Mouse (Mus musculus) layer of hippocampus, postnatal 10 days (tissue): ENCODE data around the gene Hcn3. TPM values are rescaled to one million over a fixed set of nuclear protein-coding genes. Genes with fewer than 3 reads are reported as not detected.
"Not testable (repeated sequence)": the region's sequence is repeated elsewhere in the genome, so short reads cannot be mapped to it uniquely, and the experiment has no call there.

Experiments
- DNase-seq, 2 experiments: peaks; one replicate each; pipeline ENCODE4 v3.0.0; 2021; ENCODE audit warnings: low spot score in 2 of 2
- total RNA-seq, 2 experiments: library from RNA; stranded (reverse); gene quantifications; 2 replicates each; pipeline ENCODE4 v1.2.3; 2021

The Hcn3 gene
- total RNA-seq, 2 experiments from 2014 or later: 30.9 to 35.1 TPM

DNA sequence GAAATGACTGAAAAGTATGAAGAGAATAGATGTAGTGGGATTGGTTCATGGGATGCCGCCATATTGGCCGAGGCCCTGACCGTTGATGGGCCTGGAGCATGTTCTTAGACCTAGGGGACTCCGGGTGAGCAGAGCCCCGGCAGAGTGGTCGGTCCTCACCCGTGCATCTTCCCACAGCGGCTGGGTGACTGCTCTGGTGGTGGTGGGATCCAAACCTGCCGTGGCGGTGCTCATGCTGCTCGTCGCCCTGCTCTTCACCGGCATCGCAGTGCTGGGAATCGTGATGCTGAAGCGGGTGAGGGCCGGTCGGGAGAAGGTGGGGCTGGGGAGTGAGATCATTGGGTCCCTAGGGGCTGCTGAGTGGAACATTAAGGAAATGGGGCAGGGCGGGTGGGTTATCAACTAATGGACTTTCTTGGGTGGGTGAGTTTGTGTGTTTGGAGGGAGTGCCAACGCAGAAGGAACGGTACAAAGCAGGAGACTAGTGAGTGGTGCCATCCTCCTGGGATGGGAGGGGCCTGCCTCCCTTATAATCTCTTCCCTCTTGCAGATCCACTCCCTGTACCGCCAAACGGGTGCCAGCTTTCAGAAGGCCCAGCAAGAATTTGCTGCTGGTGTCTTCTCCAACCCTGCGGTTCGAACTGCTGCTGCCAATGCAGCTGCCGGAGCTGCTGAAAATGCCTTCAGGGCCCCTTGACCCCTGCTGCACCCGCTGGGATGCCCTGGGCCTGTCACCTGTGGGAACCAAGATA, 21.9 kb upstream of the Hcn3 start:
- DNase-seq: no peak

DNA sequence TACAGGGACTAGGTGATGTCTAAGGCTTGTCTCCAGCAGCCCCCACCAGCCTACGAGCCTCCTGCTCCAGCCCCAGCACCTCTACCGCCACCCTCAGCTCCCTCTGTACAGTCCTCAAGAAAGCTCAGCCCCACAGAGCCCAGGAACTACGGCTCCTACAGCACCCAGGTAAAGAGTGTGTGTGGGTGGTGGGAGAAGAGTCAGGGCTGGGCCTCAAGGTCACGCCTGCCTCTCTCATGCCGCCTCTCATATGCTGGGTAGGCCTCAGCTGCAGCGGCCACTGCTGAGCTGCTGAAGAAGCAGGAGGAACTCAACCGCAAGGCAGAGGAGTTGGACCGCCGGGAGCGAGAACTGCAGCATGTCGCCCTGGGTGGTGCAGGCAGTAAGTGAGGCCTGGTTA, 19.1 kb upstream of the Hcn3 start:
- DNase-seq: no peak

DNA sequence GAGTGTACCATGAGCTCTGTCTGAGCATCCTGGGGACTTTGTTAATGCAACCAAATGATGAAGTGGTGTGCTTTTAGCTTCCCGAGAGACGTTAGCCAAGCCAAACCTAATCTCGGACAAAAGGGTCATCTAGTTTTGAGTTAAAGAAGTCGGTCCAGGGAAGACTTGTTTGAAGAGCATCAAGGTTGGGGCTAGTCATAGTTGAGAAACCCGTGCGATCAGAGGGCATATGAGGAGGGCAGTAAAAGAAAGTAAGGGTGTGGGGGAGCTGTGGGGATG, 18.1 kb upstream of the Hcn3 start:
- DNase-seq: no peak

DNA sequence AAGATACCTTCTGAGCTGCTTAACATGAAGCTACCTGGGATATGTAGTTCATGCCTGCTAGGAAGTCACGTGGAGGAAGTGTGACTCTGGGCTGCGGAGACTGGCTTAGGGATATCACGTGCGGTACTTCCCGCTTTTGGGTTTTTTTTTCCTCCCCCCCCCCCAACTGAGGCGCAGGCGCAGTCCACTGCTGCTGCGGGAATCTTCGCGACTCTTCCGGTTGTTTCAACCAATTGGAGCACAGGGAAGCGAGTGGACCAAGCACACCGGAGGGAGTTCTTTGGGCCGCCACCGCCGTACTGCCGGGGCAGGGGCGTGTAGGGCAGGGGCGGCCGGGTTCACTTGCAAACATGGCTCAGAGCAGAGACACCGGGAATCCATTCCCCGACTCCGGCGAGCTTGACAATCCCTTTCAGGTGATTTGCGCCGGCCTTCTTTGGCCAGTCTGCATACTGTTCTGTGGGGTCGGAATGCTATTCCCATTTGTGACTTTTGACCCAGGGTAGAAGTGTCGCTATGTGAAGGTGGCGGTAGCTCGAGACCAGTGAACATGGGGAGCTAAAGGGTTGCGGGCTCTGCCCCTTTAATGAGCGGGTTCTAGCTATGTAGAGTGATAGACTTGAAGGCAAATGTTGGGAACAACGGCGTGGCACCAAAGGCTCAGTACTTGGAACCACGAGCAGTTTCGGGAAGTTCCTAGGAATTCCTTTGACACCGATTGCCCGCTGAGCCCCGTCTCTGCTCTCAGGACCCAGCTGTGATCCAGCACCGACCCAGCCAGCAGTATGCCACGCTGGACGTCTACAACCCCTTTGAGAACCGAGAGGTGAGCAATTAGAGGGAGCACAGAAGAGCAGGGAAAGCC, 17.5 kb upstream of the Hcn3 start, which contains the start of gene Scamp3:
TSS of gene Scamp3 (plus strand) at position 232 of the 865 bp plus-strand sequence.
- peak; percentile 77 to 86 for DNase-seq

DNA sequence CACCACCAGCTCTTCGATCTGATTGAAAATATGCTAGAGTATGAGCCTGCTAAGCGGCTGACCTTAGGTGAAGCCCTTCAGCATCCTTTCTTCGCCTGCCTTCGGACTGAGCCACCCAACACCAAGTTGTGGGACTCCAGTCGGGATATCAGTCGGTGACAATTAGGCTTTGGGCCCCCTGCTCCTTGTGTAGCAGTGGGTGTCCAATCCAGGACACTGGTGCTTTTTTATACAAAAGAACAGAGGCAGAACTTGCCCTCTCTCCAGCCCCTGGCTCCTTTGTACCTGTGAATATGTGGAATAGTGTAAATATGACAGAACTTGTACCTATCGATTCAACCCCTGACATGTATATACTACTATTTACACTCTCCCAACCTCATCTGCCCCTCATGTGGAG, 16.4 kb upstream of the Hcn3 start:
- DNase-seq: no peak

DNA sequence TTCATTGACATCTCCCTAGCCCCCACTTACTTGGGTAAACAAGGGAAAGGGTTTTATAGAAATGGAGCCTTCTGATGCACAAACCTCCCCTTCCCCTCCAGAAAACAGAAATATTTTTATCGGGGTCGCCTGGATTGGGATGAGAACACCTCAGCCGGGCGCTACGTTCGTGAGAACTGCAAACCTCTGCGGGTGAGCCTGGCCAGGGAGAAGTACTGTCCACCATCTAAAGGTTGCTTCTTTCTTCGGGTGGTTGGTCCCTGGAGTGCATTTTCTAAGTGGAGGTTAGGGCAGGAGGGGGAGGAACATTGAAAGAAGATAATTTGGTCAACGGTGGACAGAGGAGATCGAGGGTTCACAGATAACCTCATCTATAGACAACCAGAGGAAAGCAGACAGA, 15.5 kb upstream of the Hcn3 start:
- no peak for DNase-seq

DNA sequence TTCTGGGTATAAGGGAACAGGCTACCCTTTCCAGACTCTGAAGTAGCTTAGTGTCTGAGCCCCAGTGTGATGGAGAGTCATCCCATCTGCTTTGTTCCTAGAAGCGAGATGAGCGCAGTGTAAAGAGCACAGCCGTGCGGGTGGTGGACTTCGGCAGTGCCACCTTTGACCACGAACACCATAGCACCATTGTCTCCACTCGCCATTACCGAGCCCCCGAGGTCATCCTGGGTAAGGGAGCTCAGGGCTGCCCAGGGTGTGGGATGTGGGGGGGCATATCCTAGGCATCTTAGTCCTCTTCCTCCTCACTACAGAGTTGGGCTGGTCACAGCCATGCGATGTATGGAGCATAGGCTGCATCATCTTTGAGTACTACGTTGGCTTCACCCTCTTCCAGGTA, 14.8 kb upstream of the Hcn3 start:
- DNase-seq: no peak

DNA sequence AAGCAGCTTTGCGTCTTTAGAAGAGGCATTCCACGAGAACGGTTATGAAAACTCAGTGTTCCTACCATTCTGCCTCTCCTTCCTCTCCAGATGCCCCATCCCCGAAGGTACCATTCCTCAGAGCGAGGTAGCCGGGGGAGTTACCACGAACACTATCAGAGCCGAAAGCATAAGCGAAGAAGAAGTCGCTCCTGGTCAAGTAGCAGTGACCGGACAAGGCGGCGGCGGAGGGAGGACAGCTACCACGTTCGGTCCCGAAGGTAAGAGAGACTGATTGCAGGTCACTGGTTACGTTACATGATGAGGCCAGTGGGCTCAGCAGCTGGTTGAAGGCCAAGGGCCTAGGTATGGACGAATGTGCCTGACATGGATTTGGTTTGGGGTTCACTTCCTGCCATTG, 6.9 kb upstream of the Hcn3 start:
- no peak for DNase-seq

DNA sequence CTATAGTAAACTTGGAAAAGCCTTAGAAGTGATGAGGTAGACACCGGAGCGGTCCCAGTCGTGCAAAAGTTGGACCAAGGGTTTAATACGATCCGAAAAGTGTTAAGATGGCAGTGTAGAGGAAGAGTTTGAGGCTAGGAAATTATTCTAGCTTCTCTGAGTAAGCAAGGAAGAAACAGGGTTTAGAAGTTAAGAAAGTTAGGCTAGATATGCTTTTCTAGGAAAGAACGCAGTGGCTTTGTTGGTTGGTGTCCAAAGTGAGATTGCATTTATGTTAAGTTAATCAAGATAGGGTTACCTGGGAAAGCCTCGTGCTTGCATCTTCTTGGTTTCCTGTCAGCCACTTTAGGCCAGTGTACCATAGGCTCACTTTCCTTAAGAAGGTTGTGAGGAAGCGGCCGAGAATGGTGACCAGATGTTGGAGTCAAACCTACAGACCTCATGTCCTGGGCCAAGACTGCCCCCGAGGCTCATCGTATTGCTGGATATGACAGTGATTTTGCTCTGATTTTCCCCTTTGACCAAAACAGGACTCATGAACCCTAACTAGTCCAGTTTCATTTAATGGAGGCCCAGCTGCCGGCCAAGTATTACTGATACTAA, 5.4 kb upstream of the Hcn3 start:
- DNase-seq: no peak

DNA sequence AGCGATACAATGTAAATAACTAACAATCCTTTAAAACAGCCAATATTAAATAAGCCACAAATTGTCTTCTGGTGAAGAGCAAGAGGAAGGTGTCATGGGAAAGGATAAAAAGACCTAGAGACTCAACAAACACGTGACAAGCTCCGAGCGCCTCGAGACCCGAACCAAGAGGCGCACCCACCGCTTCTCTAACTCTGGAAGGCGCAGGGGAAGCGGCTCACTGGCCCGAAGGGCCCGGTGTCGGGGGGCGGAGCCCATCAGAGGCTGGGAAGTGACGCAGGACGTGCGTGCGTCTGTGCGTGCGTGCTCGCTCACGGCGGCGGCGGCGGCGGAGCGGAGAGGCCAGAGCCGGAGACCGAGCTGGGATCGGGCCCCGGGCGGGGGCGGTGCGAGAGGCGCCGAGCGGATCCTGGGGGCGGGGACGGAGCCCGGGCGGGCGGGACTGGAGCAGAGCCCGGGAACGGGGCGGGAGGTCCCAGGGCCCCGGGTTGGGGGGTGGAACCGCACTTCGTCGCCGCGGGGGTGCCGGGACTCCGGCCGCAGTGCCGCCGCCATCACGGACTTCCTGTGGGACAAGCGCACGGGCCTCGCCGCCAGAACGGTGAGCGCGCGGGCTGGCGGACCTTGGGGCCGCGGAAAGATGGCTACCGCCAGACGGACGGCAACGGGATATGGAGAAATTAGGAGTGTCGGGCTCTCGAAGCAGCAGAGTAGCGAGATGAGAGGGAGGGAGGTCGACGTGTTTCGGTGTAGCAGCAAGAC, 4.7 kb upstream of the Hcn3 start, which contains the start of gene Clk2:
TSS of gene Clk2 (plus strand) at position 290 of the 762 bp plus-strand sequence.
- peak; percentile 90 to 92 for DNase-seq

DNA sequence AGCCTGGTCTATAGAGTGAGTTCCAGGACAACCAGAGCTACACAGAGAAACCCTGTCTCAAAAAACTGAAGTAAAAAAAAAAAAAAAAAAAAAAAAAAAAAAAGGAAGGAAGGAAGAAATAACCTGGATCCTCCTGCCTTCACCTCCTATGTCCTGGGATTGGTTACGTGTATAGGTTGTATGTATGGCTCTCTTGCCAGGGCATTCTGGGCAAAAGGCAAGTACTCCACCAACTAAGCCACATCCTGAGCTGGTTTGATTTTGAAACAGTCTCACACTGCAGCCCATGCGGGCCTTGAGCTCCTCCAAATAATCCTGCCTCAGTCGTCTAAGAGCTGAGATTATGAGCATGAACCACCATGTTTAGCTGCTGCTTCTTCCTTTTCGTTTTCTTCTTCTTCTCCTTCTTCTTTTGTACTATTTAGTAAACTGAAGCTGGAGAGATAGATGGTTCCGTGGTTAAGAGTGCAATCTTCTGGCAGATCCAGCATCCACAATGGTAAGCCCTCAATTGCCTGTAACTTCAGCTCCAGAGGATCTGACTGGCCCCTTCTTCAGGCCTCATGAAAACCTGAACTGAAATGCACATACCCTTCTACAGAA, 3.7 kb upstream of the Hcn3 start:
- no peak for DNase-seq

DNA sequence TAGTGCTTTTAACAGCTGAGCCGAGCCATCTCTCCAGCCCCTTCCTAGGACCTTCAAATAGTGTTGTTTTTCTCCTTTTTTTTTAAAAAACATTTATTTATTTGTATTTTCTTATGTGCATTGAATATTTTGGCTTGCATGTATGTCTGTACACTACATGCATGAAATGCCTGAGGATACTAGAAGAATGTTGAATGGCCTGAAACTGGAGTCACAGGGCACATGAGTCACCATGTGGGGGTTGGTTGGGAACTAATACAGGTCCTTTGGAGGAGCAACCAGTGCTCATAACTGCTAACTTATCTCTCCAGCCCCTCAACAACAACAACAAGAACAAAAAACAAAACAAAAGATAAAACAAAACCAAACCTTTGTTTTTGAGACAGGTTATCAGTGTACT, 3.1 kb upstream of the Hcn3 start:
- DNase-seq: no peak

DNA sequence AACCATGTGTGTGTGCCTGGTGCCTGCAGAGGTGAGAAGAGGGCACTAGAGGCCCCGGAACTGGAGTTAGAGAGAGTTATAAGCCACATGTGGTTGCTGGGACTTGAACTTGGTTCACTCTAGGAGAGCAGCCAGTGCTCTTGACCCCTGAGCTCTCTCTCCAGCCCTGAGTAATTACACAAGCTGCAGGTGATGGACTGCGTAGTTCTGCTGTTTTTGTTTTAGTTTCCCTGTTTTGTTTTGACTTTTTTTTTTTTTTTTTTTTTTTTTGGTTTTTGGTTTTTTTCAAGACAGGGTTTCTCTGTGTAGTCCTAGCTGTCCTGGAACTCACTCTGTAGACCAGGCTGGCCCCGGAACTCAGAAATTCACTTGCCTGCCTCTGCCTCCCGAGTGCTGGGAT, 1.8 kb upstream of the Hcn3 start:
- DNase-seq: no peak

DNA sequence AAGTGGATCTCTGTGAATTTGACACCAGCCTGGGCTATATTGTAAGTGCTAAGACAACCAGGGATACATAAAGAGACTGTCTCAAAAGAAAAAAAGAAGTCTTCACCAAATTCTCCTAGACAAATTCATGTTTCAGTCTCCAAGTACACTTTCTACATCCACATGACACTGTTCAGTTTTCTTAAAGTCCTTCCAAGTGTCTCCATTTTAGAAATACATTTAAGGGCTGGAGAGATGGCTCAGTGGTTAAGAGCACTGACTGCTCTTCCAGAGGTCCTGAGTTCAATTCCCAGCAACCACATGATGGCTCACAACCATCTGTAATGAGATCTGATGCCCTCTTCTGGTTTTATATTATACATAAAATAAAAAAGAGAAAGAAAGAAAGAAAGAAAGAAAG, 1.2 kb upstream of the Hcn3 start:
- not testable (repeated sequence) for DNase-seq

DNA sequence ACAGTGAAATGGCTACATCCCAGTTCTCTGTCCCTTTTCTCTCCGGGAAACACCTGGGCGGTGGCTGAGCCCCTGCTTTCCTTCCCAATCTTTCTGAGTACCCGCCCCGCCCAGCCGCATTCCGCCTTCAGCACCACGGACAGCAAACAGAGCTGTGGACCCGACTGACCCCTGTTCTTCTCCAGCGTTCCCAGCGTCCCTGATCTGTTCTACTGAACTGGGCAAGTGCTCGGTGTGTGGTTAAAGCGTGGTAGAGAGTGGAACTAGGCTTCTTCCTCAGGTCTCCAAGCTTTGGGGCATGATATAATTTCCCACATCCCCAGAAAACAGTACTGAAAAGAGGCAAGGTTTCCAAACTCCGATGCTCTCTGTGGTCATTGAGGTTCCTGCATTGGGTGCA, 785 bp downstream of the Hcn3 start:
- peak; percentile 41 for DNase-seq

DNA sequence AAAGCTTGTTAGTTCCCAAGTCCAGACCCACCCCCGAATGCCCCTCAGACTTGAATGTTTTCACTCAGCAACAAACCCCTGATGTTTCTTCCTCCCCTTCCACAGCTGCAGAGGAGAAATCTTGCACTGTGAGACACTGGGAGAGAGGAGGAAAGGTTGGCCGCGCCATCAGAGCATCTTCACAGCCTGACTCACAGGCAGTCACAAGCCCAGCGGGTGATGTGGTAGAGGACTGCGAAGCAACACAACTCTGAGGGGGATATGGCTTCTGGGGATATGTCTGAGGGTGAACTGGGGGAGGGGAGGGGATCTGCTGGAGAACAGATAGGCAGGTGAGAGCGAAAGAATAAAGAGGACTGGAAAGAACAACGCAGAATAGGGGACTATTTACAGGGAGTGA, 1.3 kb downstream of the Hcn3 start:
- no peak for DNase-seq

DNA sequence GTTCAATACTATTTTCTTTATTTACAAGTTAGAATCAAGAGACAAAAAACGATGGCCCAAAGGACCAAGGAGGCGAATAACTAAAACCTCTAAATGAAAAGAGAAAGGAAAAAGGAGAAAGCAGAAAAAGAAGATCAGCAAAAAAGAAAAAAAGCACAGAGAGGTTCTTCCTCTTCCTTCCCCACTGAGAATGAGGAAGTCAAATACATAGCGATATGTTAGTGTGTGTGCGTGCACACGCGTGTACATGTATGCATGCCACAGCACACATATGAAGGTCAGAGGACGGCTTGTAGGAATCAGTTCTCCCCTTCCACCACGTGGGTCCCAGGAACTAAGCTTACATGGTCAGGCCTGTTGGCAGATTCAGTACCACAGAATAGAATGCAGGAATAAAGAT, 3.0 kb downstream of the Hcn3 start:
- DNase-seq: no peak

DNA sequence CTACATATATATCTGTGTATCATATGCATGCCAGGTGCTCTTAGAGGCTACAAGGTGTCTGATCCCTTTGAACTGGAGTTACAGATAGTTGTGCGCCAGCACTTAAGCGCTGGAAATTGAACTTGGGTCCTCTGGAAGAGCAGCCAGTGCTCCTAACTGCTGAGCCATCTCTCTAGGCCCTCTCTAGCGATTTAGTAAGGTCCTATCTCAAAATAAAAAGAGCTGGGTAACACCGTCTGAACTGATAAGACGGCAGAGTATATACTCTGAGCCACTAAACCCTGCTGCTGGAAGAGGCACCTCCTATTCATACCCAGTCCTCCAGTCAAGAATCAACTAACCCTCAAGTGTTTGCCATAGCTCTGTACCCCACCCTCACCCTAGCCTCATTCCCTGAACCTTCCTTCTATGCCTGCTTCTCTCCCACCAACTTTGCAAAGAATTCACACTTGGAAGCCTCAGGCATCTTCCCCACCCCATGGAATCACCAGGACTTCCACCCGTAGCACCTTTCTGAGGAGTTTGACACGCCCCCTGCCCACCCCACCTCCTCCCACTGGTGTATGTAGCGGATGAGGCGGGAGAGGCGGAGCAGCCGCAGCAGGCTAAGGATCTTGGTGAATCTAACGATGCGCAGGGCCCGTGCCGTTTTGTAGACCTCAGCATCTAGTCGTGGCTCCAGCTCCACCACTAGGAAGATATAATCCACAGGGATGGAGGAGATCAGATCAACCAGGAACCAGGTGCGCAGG, 7.7 kb downstream of the Hcn3 start:
- no peak for DNase-seq

DNA sequence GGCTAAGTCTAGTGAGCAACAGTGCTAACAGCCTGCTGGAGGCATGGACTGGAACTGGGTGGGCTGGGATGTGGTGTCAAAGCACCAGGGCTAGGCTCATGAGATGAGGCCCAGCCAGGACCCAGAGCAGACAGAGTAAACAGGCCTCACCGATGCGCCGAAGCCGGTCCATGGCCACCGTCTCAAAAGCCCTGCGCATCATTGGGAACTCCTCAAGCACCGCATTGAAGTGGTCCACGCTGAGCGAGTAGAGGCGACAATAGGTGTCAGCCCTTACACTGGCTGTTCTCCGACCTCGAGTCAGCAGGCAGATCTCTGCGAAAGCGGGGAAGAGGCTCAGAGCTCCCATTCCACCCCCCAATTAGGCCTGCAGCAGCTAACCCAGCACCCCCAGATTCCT, 11.4 kb downstream of the Hcn3 start:
- DNase-seq: no peak

DNA sequence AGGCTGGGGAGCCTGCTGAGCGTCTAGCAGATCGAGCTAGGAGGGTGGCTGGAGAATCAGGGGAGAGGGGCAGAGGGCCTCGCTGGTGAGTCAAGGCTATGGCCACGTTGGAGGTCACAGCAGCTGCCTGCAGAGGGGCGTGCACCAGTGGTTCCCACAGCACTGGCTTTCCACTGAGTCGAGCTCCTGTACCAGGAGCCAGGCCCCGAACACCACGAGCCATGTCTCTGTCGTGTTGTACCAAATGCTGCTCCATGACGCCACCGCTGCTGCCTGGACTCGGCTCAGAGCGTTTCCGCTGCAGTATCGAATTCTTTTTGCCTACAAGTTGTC, 12.1 kb downstream of the Hcn3 start:
- no peak for DNase-seq
